Mouse (Mus musculus) stomach, adult 2 months (tissue): ENCODE measurements around the gene Cct6b. TPM values are rescaled to one million over a fixed set of nuclear protein-coding genes. Genes with fewer than 3 reads are reported as not detected.

Experiments used
- polyA plus RNA-seq: library from polyadenylated mRNA; depleted of rRNA; stranded (reverse); fragments of >200 nt; gene quantifications from 2 replicates; pipeline ENCODE4 v1.2.3, GENCODE M21; 2012; rRNA removed

Cct6b gene
- 0.10 TPM in 1 of 2 replicates, not detected in the other for polyA plus RNA-seq

DNA sequence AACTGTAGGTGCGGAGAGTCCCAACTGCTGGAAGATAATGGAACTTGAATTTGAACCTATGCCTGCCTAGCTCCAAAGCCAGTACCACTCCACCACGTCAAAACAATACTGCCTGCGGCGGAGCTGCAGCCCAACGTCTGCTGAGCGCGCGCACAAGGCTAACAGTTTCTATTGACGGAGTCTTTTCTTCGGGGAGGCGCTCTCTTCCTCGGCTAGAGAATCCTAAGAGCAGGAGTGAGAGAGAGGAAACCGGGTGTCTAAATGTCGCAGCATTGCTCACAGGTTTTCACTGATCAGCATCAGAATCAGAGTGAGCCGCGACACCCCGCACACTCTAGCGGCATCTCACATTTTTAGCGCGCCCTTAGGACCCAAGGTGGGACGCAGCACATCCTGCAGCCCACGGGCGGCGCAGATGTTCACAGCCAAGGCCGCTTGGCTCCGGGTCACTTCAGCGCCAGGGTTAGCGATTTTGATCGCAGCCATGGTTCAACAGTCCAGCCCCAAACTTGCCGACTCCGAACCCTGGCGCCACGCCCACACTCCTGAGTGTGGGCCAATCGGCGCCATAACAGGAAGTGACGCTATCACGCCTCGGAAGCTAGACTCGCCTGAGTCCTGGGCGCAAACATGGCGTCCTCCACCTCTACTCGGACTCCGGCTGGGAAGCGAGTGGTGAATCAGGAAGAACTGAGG, at the start of gene Cct6b, which contains the start of gene Zfp830:
Gene Cct6b (minus strand): TSS at position 580 of the 696 bp plus-strand sequence.
Gene Zfp830 (plus strand): TSS at position 604 of the 696 bp plus-strand sequence.

DNA sequence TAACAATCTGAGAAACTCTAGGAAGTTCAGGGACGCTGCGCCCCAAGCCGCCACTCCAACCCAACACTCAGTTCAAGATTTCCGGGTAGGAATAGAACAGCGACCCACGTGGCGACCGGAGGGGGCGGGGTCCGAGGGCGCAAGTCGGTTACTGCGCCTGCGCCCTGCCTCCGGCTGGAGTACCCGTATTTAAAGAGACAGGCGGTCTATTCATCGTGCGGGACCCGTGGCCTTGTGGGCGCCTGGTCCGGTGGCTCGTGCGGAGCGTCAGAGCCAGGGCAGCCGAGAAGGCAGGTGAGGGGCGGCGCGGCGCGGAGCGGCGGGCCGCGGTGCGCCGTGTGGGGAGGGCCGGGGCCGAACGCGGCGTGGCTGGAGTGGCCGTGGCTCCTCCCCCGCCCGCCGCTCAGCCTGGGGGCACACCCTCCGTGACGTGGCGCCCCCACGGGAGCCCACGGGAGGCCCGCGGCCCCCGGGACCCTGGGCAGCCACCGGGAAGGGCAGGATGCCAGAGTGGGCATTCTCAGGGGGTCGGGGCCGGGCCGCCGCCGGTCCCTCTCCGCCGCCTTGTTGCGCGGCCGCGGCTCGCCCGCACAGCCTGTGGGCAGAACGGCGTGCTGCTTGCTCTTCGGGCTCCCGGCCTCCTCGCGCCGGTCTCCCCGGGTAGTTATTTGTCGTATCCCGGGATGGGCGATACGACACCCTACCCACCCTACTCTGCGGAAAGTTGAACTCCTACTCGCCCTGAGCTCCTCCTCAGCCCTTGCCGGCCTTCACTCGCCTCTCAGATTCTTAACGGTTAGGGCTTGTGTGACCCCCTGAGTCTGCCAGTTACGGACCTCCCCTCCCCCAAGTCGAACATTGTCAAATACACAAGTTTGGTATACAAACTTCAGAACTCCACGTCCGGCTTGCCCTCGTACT, 17.1 kb upstream of the Cct6b start, which contains the start of gene Lig3:
Gene Lig3 (plus strand): TSS at position 126 of the 921 bp plus-strand sequence.

Other genes starting within 250 kb of the Cct6b start
- 0.90 and 1.1 TPM in 2 replicates for gene Zfp830, start within 50 bp of the Cct6b start, polyA plus RNA-seq
- 4.7 and 5.9 TPM in 2 replicates for gene Lig3, start 16.8 kb upstream of the Cct6b start, polyA plus RNA-seq
- gene Rffl, start 106.9 kb upstream of the Cct6b start, polyA plus RNA-seq, result 8.1 and 8.5 TPM in 2 replicates
- gene Rad51d, start 126.3 kb upstream of the Cct6b start, polyA plus RNA-seq, result 2.5 and 3.9 TPM in 2 replicates
- 0.04 and 0.11 TPM in 2 replicates for gene Fndc8, start 127.8 kb upstream of the Cct6b start, polyA plus RNA-seq
- 15.3 and 18.4 TPM in 2 replicates for gene Nle1, start 144.1 kb upstream of the Cct6b start, polyA plus RNA-seq
- gene Unc45b, start 146.2 kb upstream of the Cct6b start, polyA plus RNA-seq, result 1.1 and 1.7 TPM in 2 replicates
- 0.59 and 1.3 TPM in 2 replicates for gene Slfn5, start 187.0 kb upstream of the Cct6b start, polyA plus RNA-seq
- 0.22 and 0.40 TPM in 2 replicates for gene Slfn9, start 227.5 kb upstream of the Cct6b start, polyA plus RNA-seq